Mouse (Mus musculus) urinary bladder, postnatal 0 days (tissue): ENCODE data around the gene Krt14. TPM values are rescaled to one million over a fixed set of nuclear protein-coding genes. Genes with fewer than 3 reads are reported as not detected.

Experiments used
- polyA plus RNA-seq: library from polyadenylated mRNA; unstranded; fragments of >200 nt; fragmentation: Nextera tagmentation; extraction: Ambion mirVana; gene quantifications from 2 replicates; pipeline ENCODE4 v1.2.1, GENCODE M21; 2015

Krt14 gene
- 230 and 251 TPM in 2 replicates for polyA plus RNA-seq

DNA sequence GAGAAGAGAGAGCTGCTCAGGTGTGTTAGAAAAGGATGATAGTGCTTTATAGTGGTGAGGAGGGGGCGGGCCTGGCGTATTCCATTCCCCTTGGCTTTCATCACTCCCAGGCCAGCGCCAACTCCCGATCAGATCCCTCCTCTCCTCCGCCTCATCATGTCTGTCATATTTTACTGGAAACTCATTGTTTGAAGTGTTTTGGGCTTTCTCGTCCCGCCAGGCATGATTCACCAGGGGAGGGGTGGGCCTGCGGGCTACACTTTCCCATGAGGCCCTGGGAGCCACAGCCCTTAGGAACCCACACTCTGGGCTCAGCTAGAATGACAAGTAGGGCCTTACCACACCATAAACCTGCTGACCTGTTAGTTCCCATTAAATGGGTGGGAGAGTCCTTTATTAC, at the start of gene Krt14:
TSS of gene Krt14 (minus strand) at position 51 of the 400 bp plus-strand sequence.

DNA sequence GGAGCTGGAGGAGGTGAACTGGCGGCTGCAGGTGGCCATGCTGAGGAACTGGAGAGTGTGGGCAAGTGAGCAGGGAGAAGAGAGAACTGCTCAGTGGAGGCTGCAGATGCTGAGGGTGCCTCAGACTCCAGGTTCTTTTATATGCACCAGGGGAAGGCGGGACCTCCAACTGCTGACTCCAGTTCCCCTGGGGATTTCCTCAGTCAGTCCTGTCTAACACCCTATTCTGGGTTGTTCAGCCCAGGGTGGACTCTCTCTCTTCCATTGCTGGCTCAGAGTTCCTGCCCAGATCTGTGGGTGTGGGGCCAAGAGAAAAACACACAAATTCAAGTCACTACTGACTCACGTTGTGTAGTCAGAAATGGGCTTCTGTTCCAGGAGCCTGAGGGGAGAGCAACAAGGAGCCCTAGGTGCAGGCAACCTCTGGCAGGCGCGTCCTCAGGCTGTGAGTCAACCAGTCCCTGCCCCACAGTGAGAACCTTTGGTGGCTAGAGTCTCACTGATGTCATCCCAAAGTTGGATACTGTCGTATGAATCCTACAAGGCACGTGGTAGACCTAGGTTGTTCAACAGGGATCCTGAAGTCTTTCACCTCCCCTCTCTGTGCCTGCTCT, 41.6 kb upstream of the Krt14 start, which contains the start of gene Krt16:
TSS of gene Krt16 (minus strand) at position 51 of the 614 bp plus-strand sequence.

DNA sequence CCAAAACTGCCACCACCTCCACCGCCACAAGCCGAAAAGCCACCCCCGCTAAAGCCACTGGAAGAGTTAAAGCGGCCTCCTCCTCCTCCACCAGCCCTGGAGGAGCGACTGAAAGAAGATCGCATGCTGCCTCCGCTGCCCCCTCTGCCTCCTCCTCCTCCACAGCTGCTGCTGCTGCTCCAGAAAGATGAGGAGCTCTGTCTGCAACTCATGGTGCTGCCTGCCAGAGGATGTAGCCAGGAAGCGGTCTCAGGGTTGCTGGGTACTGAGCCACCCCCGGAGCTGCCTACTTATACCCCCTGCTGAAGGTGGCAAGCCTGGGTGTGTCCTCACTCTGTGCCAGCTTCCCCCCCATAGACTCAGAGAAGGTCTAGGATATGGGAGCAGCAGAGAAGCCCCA, 14.4 kb downstream of the Krt14 start, which contains the start of gene Krt9:
TSS of gene Krt9 (minus strand) at position 255 of the 400 bp plus-strand sequence.

Other genes starting within 250 kb of the Krt14 start
- not detected in 2 replicates for gene Krtap29-1, start 228.5 kb downstream of the Krt14 start, polyA plus RNA-seq
- not detected in 2 replicates for gene Krtap16-1, start 221.0 kb downstream of the Krt14 start, polyA plus RNA-seq
- gene Krtap17-1, start 213.6 kb downstream of the Krt14 start, polyA plus RNA-seq: not detected in 2 replicates
- gene Krt33a, start 191.3 kb downstream of the Krt14 start, polyA plus RNA-seq: 0.12 TPM in 1 of 2 replicates, not detected in the other
- gene Krt33b, start 177.7 kb downstream of the Krt14 start, polyA plus RNA-seq: 0.07 TPM in 1 of 2 replicates, not detected in the other
- gene Krt34, start 166.0 kb downstream of the Krt14 start, polyA plus RNA-seq: not detected in 2 replicates
- not detected in 2 replicates for gene Krt31, start 157.0 kb downstream of the Krt14 start, polyA plus RNA-seq
- not detected in 2 replicates for gene Krt32, start 119.3 kb downstream of the Krt14 start, polyA plus RNA-seq
- not detected in 2 replicates for gene Krt35, start 111.3 kb downstream of the Krt14 start, polyA plus RNA-seq
- 0.10 and 0.16 TPM in 2 replicates for gene Krt36, start 101.9 kb downstream of the Krt14 start, polyA plus RNA-seq
- 1.4 and 1.9 TPM in 2 replicates for gene Krt13, start 86.0 kb downstream of the Krt14 start, polyA plus RNA-seq
- 795 and 814 TPM in 2 replicates for gene Krt15, start 71.6 kb downstream of the Krt14 start, polyA plus RNA-seq
- 788 and 849 TPM in 2 replicates for gene Krt19, start 58.9 kb downstream of the Krt14 start, polyA plus RNA-seq
- gene Krt9, start 14.3 kb downstream of the Krt14 start, polyA plus RNA-seq: not detected in 2 replicates
- gene Krt16, start 41.4 kb upstream of the Krt14 start, polyA plus RNA-seq: not detected in 2 replicates
- gene Krt17, start 53.5 kb upstream of the Krt14 start, polyA plus RNA-seq: 4.6 and 5.2 TPM in 2 replicates
- not detected in 2 replicates for gene Krt42, start 62.3 kb upstream of the Krt14 start, polyA plus RNA-seq
- 1,889 and 2,012 TPM in 2 replicates for gene Eif1, start 112.3 kb upstream of the Krt14 start, polyA plus RNA-seq
- gene Gast, start 126.9 kb upstream of the Krt14 start, polyA plus RNA-seq: not detected in 2 replicates
- 1.4 and 2.0 TPM in 2 replicates for gene Hap1, start 148.6 kb upstream of the Krt14 start, polyA plus RNA-seq
- gene Jup, start 190.2 kb upstream of the Krt14 start, polyA plus RNA-seq: 114 and 129 TPM in 2 replicates
- gene P3h4, start 207.3 kb upstream of the Krt14 start, polyA plus RNA-seq: 77.6 and 84.4 TPM in 2 replicates
- gene Fkbp10, start 208.1 kb upstream of the Krt14 start, polyA plus RNA-seq: 148 and 172 TPM in 2 replicates
- gene Nt5c3b, start 234.3 kb upstream of the Krt14 start, polyA plus RNA-seq: 238 and 265 TPM in 2 replicates
- gene Klhl10, start 234.4 kb upstream of the Krt14 start, polyA plus RNA-seq: 0.63 and 0.71 TPM in 2 replicates